Mouse (Mus musculus) midbrain, postnatal 0 days (tissue): ENCODE data around the gene Fam214a. TPM values are rescaled to one million over a fixed set of nuclear protein-coding genes. Genes with fewer than 3 reads are reported as not detected.

Experiments used
- ATAC-seq: fragments of 200-750 bp; cut with Nextera tagmentation; 2 replicates; pipeline ENCODE4 v1.8.0; 2017; ENCODE audit warnings: moderate number of reproducible peaks, mild to moderate bottlenecking, moderate TSS enrichment, moderate library complexity; ENCODE audit not compliant: low FRiP score
- DNase-seq: peaks from one replicate; pipeline ENCODE4 v3.0.0-alpha.2; 2015; ENCODE audit warnings: low spot score
- H3K27ac ChIP-seq: fragments of 300-500 bp; sonication (generic); 2 replicates; pipeline ENCODE4 v1.5.1; 2014; ENCODE audit warnings: low read depth, mild to moderate bottlenecking, low read length, mixed read lengths
- H3K27me3 ChIP-seq: fragments of 300-500 bp; sonication (generic); 2 replicates; pipeline ENCODE4 v1.6.1; 2014; ENCODE audit warnings: low read length, control low read depth, mixed read lengths; ENCODE audit not compliant: insufficient read depth
- H3K36me3 ChIP-seq: fragments of 300-500 bp; sonication (generic); 2 replicates; pipeline ENCODE4 v1.6.1; 2014; ENCODE audit warnings: low read length, control low read depth, mixed read lengths; ENCODE audit not compliant: insufficient read depth
- H3K4me1 ChIP-seq: fragments of 300-500 bp; sonication (generic); 2 replicates; pipeline ENCODE4 v1.6.1; 2014; ENCODE audit warnings: mild to moderate bottlenecking, control low read depth, antibody characterized with exemption, low read length, mixed read lengths; ENCODE audit not compliant: insufficient read depth
- H3K4me2 ChIP-seq: fragments of 300-500 bp; sonication (generic); 2 replicates; pipeline ENCODE4 v1.6.1; 2014; ENCODE audit warnings: low read depth, mild to moderate bottlenecking, low read length, mixed read lengths; ENCODE audit not compliant: poor library complexity, severe bottlenecking
- H3K4me3 ChIP-seq: fragments of 300-500 bp; sonication (generic); 2 replicates; pipeline ENCODE4 v1.5.1; 2014; ENCODE audit warnings: low read depth, mild to moderate bottlenecking, low read length, moderate library complexity
- H3K9ac ChIP-seq: fragments of 300-500 bp; sonication (generic); replicated peaks from 2 replicates; pipeline ENCODE4 v1.6.1; 2014; ENCODE audit warnings: mild to moderate bottlenecking, low read length, moderate library complexity, mixed read lengths; ENCODE audit not compliant: poor library complexity, severe bottlenecking
- H3K9me3 ChIP-seq: fragments of 300-500 bp; sonication (generic); 2 replicates; pipeline ENCODE4 v1.6.1; 2016; ENCODE audit warnings: low read length, control low read depth
- CTCF ChIP-seq: IDR thresholded peaks from 2 replicates; pipeline ENCODE4 v1.5.1; 2016; ENCODE audit warnings: antibody characterized with exemption, mild to moderate bottlenecking
- WGBS: fragments of 180-500 bp; shearing (Covaris S2); extraction: QIAGEN DNeasy Blood & Tissue Kit; methylation state at CpG from one replicate; pipeline ENCODE4 v1.1.7; 2014; 5-methylcytosine and 5-hydroxymethylcytosine counted together
- polyA plus RNA-seq: library from polyadenylated mRNA; unstranded; fragments of >200 nt; fragmentation: Nextera tagmentation; extraction: Ambion mirVana; gene quantifications from 2 replicates; pipeline ENCODE4 v1.2.1, GENCODE M21; 2015
- total RNA-seq: library from RNA; depleted of rRNA; stranded (reverse); fragments of >200 nt; gene quantifications from 2 replicates; pipeline ENCODE4 v1.2.3, GENCODE M21; 2014; rRNA removed

The Fam214a gene
- total RNA-seq (32.3 and 36.0 TPM in 2 replicates), polyA plus RNA-seq (18.2 and 18.9 TPM in 2 replicates)

DNA sequence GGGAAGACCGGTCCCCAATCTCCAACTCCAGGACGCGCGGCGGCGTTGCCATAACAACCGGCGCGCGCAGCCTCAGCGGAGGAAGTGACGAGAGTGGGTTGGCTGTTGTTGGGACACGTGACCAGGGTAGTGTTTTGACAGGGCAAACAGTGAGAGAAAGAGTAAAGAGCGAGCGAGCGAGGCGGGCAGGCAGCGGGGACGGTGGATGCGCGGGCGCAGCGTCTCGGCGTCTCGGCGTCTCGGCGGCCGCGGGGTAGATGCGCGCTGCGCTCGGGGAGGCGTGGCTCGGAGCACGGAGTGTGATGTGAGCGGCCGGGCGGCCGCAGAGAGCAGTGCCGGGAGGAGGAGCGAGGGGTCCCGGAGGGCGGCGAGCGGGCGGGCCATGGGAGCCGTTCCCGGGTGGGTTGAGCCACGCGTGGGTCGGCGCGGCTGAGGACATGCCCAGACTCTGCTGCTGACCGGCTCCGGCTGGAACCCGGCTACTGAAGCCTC, at the start of gene Fam214a:
TSS of gene Fam214a (plus strand) at position 129 of the 492 bp plus-strand sequence.
- no peak for TF ChIP-seq CTCF
- H3K9me3 ChIP-seq = no peaks in the 10 kb centered on the region
- WGBS = under 1% methylated on average over 44 of the region's 59 CpGs
- H3K27me3 ChIP-seq = no peaks in the 10 kb centered on the region
- peak within 1 kb of the TSS; percentile 77 for H3K4me3 ChIP-seq
- H3K36me3 ChIP-seq = no peaks in the 10 kb centered on the region
- peak within 1 kb of the TSS; percentile 84 for H3K27ac ChIP-seq
- peak; percentile 96 for ATAC-seq
- peak; percentile 96 for DNase-seq
- H3K9ac ChIP-seq = peak within 1 kb of the TSS; percentile 80
- peak within 1 kb of the TSS; percentile 64 for H3K4me2 ChIP-seq
- H3K4me1 ChIP-seq = peaks cover 4% of the 10 kb centered on the region; the same call in 1 of the 2 replicates

DNA sequence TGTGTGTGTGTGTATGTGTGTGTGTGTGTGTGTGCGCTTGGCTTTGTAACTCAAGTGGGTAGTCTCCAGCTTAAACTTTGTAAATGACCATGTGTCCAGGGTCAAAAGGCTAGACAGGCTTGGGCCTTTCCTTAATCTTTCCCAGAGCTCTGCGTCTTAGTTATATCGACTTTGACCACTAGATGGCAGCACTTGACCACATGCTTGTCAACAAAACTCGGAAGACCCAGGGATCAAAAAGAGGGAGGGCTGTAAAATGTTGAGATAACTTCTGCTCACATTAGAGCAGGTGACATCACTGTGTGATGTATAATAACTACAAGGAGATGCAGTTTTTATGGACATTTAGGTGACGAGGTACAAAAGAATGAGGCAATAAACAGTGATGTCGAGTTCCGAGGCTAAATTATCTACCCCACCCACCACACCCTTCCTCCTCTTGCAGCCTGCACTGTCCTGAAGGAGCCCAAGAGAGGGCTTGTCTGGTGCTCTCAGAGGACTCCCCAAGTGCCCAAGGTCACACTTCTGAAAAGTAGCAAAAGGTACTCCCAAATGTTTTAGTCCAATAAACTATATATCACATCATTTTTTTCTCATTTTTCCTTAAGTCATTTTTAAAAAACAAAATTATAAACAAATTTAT, 47.7 kb upstream of the Fam214a start:
- no peaks in the 10 kb centered on the region for H3K36me3 ChIP-seq
- peak; percentile 54; the same call in 1 of the 2 replicates for ATAC-seq
- H3K4me2 ChIP-seq = no peak overlapping the region
- no peak overlapping the region for H3K9ac ChIP-seq
- H3K9me3 ChIP-seq = no peaks in the 10 kb centered on the region
- no peaks in the 10 kb centered on the region for H3K27me3 ChIP-seq
- DNase-seq = peak; percentile 86
- H3K4me3 ChIP-seq = no peak overlapping the region
- 15% methylated on average over 7 of the region's 7 CpGs for WGBS
- TF ChIP-seq CTCF = peak; percentile 94
- H3K4me1 ChIP-seq = no peaks in the 10 kb centered on the region
- H3K27ac ChIP-seq = no peak overlapping the region

DNA sequence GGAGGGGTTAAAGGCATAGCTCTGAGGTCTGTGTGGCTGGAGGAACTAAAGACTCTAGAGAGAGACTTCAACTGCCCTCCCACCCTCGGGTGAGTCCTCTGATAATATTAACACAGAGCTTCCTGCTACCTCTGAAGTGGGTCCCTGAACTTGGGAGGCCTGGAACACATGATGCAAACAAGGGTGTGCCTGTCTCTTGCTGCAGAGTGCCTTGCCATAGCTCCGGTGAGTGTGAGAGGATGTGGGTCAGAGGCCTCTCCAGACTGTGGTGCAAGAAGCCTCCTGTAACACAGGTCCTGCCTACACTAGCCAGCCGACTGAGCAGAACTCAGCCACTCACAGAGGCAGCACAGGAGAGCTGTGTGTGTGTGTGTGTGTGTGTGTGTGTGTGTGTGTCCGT, 45.7 kb upstream of the Fam214a start:
- Histone ChIP-seq H3K4me3 (no peak overlapping the region), H3K36me3 (no peaks in the 10 kb centered on the region), H3K4me2 (no peak overlapping the region), H3K4me1 (no peaks in the 10 kb centered on the region), H3K9me3 (no peaks in the 10 kb centered on the region), H3K27ac (no peak overlapping the region), H3K27me3 (no peaks in the 10 kb centered on the region), H3K9ac (no peak overlapping the region)
- WGBS = 64% methylated on average over 4 of the region's 4 CpGs
- no peak for ATAC-seq
- TF ChIP-seq CTCF = no peak
- DNase-seq = no peak

GRCm38 (mm10) chr9:74909245-74909644, 43.4 kb upstream of the Fam214a start:
- Histone ChIP-seq H3K4me2 (no peak overlapping the region), H3K27me3 (no peaks in the 10 kb centered on the region), H3K36me3 (no peaks in the 10 kb centered on the region), H3K9ac (no peak overlapping the region), H3K9me3 (no peaks in the 10 kb centered on the region), H3K27ac (no peak overlapping the region), H3K4me3 (no peak overlapping the region), H3K4me1 (no peaks in the 10 kb centered on the region)
- no peak for TF ChIP-seq CTCF
- no peak for DNase-seq
- 64% methylated on average over 15 of the region's 15 CpGs for WGBS
- ATAC-seq = no peak

- no peak overlapping the region for H3K4me2 ChIP-seq
- H3K9ac ChIP-seq = no peak overlapping the region
- DNase-seq (no peak), ATAC-seq (no peak)
- H3K4me1 ChIP-seq = no peaks in the 10 kb centered on the region
- H3K36me3 ChIP-seq = no peaks in the 10 kb centered on the region
- no peaks in the 10 kb centered on the region for H3K27me3 ChIP-seq
- H3K27ac ChIP-seq = no peak overlapping the region
- WGBS = 86% methylated on average over 6 of the region's 6 CpGs
- no peaks in the 10 kb centered on the region for H3K9me3 ChIP-seq
- TF ChIP-seq CTCF = no peak
- H3K4me3 ChIP-seq = no peak overlapping the region
These were observed 42.4 kb upstream of the Fam214a start for GRCm38 (mm10) chr9:74910226-74910759.

DNA sequence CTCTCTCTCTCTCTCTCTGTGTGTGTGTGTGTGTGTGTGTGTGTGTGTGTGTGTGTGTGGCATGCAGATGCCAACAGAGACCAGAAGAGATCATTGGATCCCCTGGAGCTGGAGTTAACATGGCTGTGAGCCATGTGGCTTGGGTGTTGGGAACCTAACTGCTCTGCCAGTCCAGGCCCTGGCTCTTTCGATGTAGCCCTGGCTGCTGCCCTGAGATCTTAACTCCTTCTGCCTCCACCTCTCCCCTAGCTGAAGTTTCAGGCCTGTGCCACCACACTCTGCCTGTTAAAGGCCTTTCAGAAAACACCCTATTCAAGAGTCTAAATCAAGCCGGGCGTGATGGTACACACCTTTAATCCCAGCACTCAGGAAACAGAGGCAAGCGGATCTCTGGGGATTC, 41.3 kb upstream of the Fam214a start:
- no peaks in the 10 kb centered on the region for H3K9me3 ChIP-seq
- ATAC-seq (no peak), DNase-seq (no peak)
- H3K27ac ChIP-seq = no peak overlapping the region
- H3K4me2 ChIP-seq = no peak overlapping the region
- no peak for TF ChIP-seq CTCF
- H3K9ac ChIP-seq = no peak overlapping the region
- no peaks in the 10 kb centered on the region for H3K4me1 ChIP-seq
- WGBS = 68% methylated on average over 4 of the region's 4 CpGs
- no peaks in the 10 kb centered on the region for H3K36me3 ChIP-seq
- H3K27me3 ChIP-seq = no peaks in the 10 kb centered on the region
- H3K4me3 ChIP-seq = no peak overlapping the region
